Mouse (Mus musculus) kidney, embryonic 15.5 days (tissue): Measurements from ENCODE around the gene Ogdh. TPM values are rescaled to one million over a fixed set of nuclear protein-coding genes. Genes with fewer than 3 reads are reported as not detected.
"Not testable (repeated sequence)": the region's sequence is repeated elsewhere in the genome, so short reads cannot be mapped to it uniquely, and the experiment has no call there.

Experiments
- ATAC-seq: fragments of 200-750 bp; cut with Nextera tagmentation; replicated peaks from 2 replicates; pipeline ENCODE4 v1.8.0; 2017; ENCODE audit warnings: moderate TSS enrichment; ENCODE audit not compliant: low FRiP score
- H3K27ac ChIP-seq: fragments of 300-500 bp; sonication (generic); 2 replicates; pipeline ENCODE4 v1.5.1; 2015; ENCODE audit warnings: mild to moderate bottlenecking, inconsistent platforms
- H3K27me3 ChIP-seq: fragments of 300-500 bp; sonication (generic); 2 replicates; pipeline ENCODE4 v1.6.1; 2015; ENCODE audit warnings: inconsistent platforms
- H3K36me3 ChIP-seq: fragments of 300-500 bp; sonication (generic); 2 replicates; pipeline ENCODE4 v1.6.1; 2015; ENCODE audit warnings: inconsistent platforms
- H3K4me1 ChIP-seq: fragments of 300-500 bp; sonication (generic); 2 replicates; pipeline ENCODE4 v1.6.1; 2015; ENCODE audit warnings: inconsistent platforms
- H3K4me2 ChIP-seq: fragments of 300-500 bp; sonication (generic); 2 replicates; pipeline ENCODE4 v1.6.1; 2015; ENCODE audit warnings: moderate library complexity, mild to moderate bottlenecking, inconsistent platforms
- H3K4me3 ChIP-seq: fragments of 300-500 bp; sonication (generic); replicated peaks from 2 replicates; pipeline ENCODE4 v1.5.1; 2015; ENCODE audit warnings: mild to moderate bottlenecking, inconsistent platforms
- H3K9ac ChIP-seq: fragments of 300-500 bp; sonication (generic); 2 replicates; pipeline ENCODE4 v1.6.1; 2015; ENCODE audit warnings: mild to moderate bottlenecking, inconsistent platforms
- H3K9me3 ChIP-seq: fragments of 300-500 bp; sonication (generic); replicated peaks from 2 replicates; pipeline ENCODE4 v1.6.1; 2016; ENCODE audit warnings: inconsistent platforms
- WGBS: fragments of 180-500 bp; shearing (Covaris S2); methylation state at CpG from one replicate; pipeline ENCODE4 v1.1.7; 2015; ENCODE audit warnings: mixed read lengths; 5-methylcytosine and 5-hydroxymethylcytosine counted together
- polyA plus RNA-seq: library from polyadenylated mRNA; unstranded; fragments of >200 nt; fragmentation: Nextera tagmentation; extraction: Ambion mirVana; gene quantifications from 2 replicates; pipeline ENCODE4 v1.2.1, GENCODE M21; 2015

Gene Ogdh
- 116 and 131 TPM in 2 replicates for polyA plus RNA-seq

DNA sequence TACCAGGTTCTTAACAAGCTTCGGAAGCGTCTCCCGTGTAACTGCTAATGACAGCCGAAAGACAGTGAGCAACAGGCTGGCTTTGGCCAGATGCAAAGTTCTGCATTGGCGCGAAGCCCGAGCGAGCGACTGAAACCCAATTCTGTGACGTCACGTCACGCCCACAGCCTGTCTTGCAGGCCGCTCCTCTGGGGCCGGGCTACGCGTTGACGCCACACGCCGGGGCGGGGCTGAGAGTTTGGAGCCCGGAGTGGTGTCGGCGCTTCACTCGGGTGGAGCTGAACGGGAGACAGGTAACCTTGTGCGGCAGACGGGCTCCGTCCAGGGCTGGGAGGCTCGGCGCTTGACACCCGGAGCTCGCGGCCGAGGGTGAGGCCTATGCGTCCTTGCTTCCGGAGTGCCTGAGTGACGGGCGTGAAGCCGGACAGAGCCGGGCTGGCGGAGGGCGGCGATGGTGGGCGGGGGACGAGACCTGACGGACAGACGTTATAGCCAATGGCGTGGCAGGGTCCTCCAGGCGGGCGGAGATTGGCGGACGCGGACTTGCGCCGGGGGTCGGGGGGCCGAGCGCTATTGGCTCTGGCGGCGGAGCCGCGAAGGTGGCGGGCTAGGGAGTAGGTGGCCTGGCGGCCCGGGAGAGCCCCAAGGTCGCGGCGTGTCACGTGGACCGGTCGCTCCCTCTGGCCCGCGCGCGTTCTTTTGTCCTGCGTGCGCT is at the start of gene Ogdh:
TSS of gene Ogdh (plus strand) at position 233 of the 715 bp plus-strand sequence.
- peak within 1 kb of the TSS; percentile 61 for H3K4me2 ChIP-seq
- H3K9me3 ChIP-seq, result no peaks in the 10 kb centered on the region
- peak within 1 kb of the TSS; percentile 80 for H3K9ac ChIP-seq
- peak within 1 kb of the TSS; percentile 94 for H3K27ac ChIP-seq
- H3K27me3 ChIP-seq, result no peaks in the 10 kb centered on the region
- WGBS, result under 1% methylated on average over 67 of the region's 77 CpGs
- ATAC-seq, result peak; percentile 99
- peaks cover 13% of the 10 kb centered on the region; the same call in 1 of the 2 replicates for H3K4me1 ChIP-seq
- no peaks in the 10 kb centered on the region for H3K36me3 ChIP-seq
- peak within 1 kb of the TSS; percentile 69 for H3K4me3 ChIP-seq

DNA sequence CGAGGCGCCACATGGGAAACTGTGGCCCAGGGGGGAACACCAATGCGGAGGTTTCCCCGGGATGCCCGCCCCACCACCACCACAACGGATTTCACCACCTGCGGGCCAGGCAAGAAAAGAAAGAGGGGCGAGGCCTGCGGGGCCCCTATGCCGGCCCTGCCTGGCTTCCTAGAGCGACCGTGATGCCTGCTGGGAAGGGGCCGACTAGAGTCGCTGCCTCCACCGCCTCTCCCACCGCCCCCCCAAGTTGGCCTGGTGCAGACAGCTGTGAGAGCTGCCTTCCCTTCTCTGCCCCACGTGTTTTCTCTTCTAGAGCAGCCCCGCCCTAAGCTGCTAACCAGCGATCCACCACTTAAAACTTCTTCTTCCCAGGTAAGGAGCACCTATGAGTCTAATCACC is 46.7 kb upstream of the Ogdh start:
- Histone ChIP-seq H3K9me3 (no peaks in the 10 kb centered on the region), H3K9ac (no peak overlapping the region), H3K4me3 (no peak overlapping the region), H3K27me3 (no peaks in the 10 kb centered on the region), H3K27ac (no peak overlapping the region), H3K4me2 (no peak overlapping the region), H3K4me1 (no peaks in the 10 kb centered on the region), H3K36me3 (no peaks in the 10 kb centered on the region)
- no peak for ATAC-seq
- WGBS, result 63% methylated on average over 19 of the region's 19 CpGs

DNA sequence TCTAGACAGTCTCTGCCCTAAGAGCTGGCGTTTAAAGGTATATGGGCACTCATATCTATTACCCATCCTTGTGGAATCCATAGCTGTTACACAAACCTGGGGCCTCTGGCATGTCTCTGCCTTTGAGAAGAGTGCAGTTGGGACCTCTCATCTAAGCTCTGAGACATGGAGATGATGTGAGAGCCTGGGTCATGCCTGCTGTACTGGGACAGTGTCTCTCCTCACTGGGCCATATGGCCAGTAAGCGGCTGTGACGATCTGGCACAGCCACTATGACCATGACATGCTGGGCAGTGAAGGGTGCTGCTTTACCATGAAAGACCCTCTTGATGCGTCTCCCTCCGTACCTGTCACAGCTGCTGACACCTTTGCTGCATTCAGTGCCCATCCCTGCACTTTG is 39.2 kb upstream of the Ogdh start:
- Histone ChIP-seq H3K36me3 (0 out of 2 replicates have a peak, but pooled peaks cover under 1% of the 10 kb centered on the region), H3K9ac (no peak overlapping the region), H3K4me3 (no peak overlapping the region), H3K27ac (no peak overlapping the region), H3K27me3 (no peaks in the 10 kb centered on the region), H3K4me2 (no peak overlapping the region), H3K4me1 (no peaks in the 10 kb centered on the region), H3K9me3 (no peaks in the 10 kb centered on the region)
- no peak for ATAC-seq
- WGBS, result 85% methylated on average over 5 of the region's 5 CpGs

DNA sequence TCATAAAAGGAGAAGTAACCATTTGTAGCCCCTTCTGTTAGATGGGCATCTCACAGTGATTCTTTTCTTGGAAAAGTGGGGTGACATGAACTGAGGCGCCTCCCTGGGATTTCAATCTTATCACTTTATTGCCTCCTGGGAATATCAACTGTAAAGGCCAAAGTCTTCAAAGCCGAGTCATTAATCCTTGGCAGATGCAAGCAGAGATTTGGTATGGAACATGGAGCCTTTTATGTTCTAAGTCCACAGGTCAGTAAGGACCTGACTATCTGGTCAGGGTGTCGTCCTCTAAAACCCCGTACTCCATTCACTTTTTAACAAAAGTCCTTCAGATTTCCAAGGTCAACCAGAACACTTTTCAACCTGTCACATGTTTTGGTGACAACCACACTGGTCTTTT is 38.6 kb upstream of the Ogdh start:
- ATAC-seq, result no peak
- Histone ChIP-seq H3K4me2 (no peak overlapping the region), H3K4me3 (no peak overlapping the region), H3K9me3 (no peaks in the 10 kb centered on the region), H3K27me3 (no peaks in the 10 kb centered on the region), H3K9ac (no peak overlapping the region), H3K4me1 (no peaks in the 10 kb centered on the region), H3K36me3 (peaks cover 6% of the 10 kb centered on the region), H3K27ac (no peak overlapping the region)
- WGBS, result 89% methylated on average over 4 of the region's 4 CpGs

DNA sequence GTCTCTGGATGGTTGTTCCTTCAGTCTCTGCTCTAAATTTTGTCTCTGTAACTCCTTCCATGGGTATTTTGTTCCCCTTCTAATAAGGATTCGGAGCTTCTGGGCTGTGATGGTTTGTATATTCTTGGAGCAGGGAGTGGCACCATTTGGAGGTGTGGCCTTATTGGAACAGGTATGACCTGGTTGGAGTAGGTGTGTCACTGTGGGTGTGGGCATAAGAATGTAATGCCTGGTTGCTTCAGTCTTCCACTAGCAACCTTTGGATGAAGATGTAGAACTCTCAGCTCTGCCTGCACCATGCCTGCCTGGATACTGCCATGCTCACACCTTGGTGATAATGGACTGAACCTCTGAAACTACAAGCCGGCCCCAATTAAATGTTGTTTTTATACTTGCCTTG is 36.8 kb upstream of the Ogdh start:
- H3K4me3 ChIP-seq, H3K4me1 ChIP-seq, ATAC-seq, H3K9ac ChIP-seq, H3K27ac ChIP-seq, H3K4me2 ChIP-seq, H3K9me3 ChIP-seq, H3K27me3 ChIP-seq: not testable (repeated sequence)
- H3K36me3 ChIP-seq, result peaks cover 24% of the 10 kb centered on the region
- 85% methylated on average over 2 of the region's 2 CpGs for WGBS

DNA sequence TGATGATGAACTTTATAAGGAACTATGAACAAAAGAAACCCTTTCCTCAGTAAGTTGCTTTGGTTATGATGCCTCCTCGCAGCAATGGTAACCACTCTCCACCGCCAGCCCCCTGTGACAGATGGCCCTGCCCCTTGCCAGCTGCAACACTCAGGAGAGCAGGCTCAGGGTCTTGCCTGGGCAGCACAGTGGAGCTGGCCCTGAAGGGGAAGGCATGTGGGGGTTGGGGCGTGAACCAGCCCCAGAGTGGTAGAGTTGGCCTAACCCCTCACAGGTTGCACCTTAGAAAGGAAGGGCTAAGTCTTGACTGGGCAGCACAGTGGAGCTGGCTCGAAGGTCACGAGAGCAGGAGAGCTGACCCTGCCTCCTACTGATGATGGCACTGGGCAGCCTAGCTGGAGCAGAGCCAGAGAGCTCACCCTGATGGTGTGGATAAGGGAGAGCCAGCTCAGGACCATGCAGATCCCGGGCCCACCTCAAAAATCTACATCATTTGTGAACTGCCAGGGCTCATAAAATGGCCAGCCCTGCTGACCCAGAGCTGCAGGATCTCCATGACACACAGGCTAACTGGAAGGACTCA is 34.9 kb upstream of the Ogdh start:
- 71% methylated on average over 6 of the region's 6 CpGs for WGBS
- Histone ChIP-seq H3K36me3 (peaks cover 44% of the 10 kb centered on the region), H3K4me3 (no peak overlapping the region), H3K9ac (no peak overlapping the region), H3K4me2 (no peak overlapping the region), H3K27ac (no peak overlapping the region), H3K27me3 (no peaks in the 10 kb centered on the region), H3K4me1 (no peaks in the 10 kb centered on the region), H3K9me3 (no peaks in the 10 kb centered on the region)
- 0 out of 2 replicates have a peak, but pooled peaks have one; percentile 38 for ATAC-seq

DNA sequence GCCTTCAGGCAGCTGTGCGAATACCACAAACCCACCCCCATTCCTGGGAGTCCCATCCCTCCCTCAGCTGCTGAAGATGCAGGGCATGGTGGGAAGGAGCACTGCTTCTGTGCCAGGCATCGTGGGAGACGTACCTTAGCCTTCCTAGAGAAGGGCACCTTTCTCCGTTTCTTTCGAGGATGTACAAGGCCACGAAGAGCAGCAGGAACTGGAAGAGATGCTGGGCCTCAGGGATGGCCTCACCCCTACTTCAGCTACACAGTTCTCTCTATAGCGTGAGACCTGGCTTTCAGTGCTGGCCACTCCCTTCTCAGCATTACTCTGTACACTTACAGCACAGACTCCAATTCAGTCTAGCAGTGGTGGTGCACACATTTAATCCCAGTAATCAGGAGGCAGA is 32.0 kb upstream of the Ogdh start:
- Histone ChIP-seq H3K4me3 (no peak overlapping the region), H3K27me3 (no peaks in the 10 kb centered on the region), H3K36me3 (peaks cover 72% of the 10 kb centered on the region), H3K4me2 (no peak overlapping the region), H3K4me1 (no peaks in the 10 kb centered on the region), H3K9ac (no peak overlapping the region), H3K9me3 (no peaks in the 10 kb centered on the region), H3K27ac (no peak overlapping the region)
- no peak for ATAC-seq
- WGBS, result 94% methylated on average over 7 of the region's 7 CpGs

DNA sequence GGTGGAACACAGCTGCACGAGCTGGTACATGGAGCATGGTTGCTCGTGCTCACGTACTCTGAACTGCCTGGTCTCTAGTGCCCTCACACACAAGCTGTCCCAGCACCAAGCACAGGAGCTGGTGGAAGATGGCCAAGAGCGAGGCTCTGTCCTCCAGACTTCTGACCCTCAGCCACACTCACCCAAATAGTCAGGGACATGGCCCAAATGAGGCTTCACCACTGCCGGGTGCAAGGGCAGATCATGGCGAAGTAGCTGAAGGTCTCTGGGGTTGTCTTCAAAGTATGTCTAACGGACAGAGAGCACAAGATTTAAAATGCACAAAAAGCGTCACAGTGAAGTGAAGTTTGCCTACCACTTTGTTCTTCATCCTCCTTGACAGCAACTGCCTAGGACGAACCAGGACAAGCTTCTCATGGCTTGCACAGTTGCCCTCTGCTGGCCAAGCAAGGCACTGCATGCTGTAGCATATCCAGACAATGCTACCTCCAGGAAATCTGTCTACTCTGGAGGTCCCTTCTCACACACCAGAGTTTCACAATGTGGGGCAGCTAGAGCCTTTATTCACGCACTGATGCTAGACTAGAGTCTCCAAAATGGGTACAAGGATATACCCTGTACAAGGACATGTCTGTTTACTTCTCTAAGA is 29.9 kb upstream of the Ogdh start:
- Histone ChIP-seq H3K4me3 (no peak overlapping the region), H3K4me1 (peaks cover 4% of the 10 kb centered on the region), H3K4me2 (no peak overlapping the region), H3K9me3 (no peaks in the 10 kb centered on the region), H3K27me3 (no peaks in the 10 kb centered on the region), H3K9ac (no peak overlapping the region), H3K36me3 (peaks cover 93% of the 10 kb centered on the region), H3K27ac (no peak overlapping the region)
- 79% methylated on average over 10 of the region's 10 CpGs for WGBS
- no peak for ATAC-seq

DNA sequence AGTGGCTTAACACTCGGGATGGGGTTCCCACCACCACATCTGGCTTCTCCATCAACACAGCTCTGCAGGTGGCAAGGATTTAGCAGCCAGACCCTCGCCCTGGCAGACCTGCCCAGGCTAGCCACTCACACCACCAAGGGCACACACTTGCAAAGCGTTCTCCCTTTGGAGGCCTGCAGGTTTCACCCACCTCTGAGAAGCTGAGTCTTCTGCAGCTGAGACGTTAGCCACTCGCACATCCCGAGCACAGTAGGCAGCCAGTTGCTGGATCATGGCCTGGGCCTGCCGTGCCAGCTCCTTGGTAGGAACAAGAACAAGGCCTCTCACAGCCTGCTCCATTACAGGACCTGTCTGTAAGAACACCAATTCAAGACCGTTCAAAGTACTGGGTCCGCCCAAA is 24.8 kb upstream of the Ogdh start:
- H3K27me3 ChIP-seq, result no peaks in the 10 kb centered on the region
- H3K27ac ChIP-seq, result no peak overlapping the region
- H3K9ac ChIP-seq, result peak overlapping the region; percentile 88
- H3K4me3 ChIP-seq, result peak overlapping the region; percentile 92
- H3K9me3 ChIP-seq, result no peaks in the 10 kb centered on the region
- peaks cover 9% of the 10 kb centered on the region for H3K4me1 ChIP-seq
- peak overlapping the region; percentile 83 for H3K4me2 ChIP-seq
- ATAC-seq, result no peak
- 76% methylated on average over 9 of the region's 9 CpGs for WGBS
- peaks cover 68% of the 10 kb centered on the region for H3K36me3 ChIP-seq

DNA sequence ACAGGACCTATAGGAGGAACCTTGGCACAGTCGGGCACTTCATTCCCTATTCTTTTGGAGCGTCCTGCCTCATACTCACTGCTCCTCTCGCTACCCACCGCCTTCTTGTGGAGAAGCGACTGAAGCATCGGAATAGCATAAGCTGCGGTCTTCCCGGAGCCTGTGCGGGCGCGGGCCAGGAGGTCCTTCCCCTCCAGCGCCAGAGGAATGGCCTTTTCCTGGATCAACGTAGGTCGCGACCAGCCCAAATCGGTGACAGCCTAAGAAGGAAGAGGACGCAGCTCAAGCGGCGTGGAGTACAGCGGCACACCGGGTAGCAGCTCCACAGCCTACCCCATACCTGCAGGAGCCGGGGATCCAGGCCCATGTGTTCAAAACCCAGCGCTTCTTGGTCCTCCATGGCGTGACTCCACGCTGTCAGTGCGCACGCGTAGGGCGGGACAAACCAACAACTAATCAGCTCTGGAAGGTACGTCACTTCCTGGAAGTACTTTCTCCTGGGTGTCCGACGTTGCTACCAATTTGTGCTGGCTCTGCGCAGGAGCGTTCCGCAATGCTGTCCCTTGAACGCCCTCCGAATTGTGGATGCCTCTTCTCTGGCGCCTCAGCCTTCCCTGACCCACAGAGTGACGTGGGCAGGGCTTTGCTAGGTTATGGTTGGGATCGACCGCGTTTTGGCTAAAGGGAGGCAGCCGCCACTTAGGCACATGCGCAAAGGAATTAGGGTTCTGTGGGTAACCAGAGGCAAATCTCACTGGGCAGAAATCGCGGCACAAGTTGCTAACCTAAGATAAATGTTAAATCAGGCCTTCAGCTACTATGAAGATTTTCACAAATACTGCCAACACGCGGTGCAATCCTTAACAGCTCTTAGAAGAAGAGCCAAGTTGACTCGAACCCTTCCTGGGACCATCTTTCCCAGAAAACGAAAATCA is 23.8 kb upstream of the Ogdh start, which contains the start of gene Ddx56:
TSS of gene Ddx56 (minus strand) at position 453 of the 935 bp plus-strand sequence.
- peak within 1 kb of the TSS; percentile 83 for H3K4me2 ChIP-seq
- H3K36me3 ChIP-seq, result peaks cover 64% of the 10 kb centered on the region
- peak within 1 kb of the TSS; percentile 88 for H3K9ac ChIP-seq
- peak; percentile 96 for ATAC-seq
- H3K4me3 ChIP-seq, result peak within 1 kb of the TSS; percentile 92
- H3K4me1 ChIP-seq, result peaks cover 10% of the 10 kb centered on the region
- H3K27me3 ChIP-seq, result no peaks in the 10 kb centered on the region
- peak within 1 kb of the TSS; percentile 97 for H3K27ac ChIP-seq
- H3K9me3 ChIP-seq, result no peaks in the 10 kb centered on the region
- WGBS, result 1% methylated on average over 50 of the region's 50 CpGs

DNA sequence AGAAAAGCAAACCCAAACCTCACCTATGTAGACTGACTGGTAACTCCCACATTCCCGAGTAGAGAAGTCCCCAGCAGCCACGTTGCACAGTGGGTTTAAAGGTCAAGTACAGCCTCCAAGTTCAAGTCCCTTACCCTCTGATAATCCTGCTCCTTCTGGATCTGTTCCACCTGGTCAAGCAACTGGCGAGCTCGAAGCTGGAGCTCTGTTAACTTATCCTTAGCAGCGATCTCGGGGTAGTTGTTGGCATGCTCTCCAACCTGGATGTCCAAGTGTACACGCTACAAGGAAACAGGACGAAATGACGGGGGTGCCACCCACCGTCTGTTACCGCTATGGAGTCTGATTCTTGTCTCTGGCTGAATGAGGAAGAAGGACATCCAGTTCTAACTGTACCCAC is 17.8 kb upstream of the Ogdh start:
- Histone ChIP-seq H3K4me1 (peaks cover 25% of the 10 kb centered on the region), H3K4me2 (peak overlapping the region; percentile 71)
- no peak for ATAC-seq

More for the DNA sequence above, 17.8 kb upstream of the Ogdh start:
- H3K4me3 ChIP-seq, result peak overlapping the region; percentile 88
- peak overlapping the region; percentile 88 for H3K9ac ChIP-seq
- H3K27me3 ChIP-seq, result no peaks in the 10 kb centered on the region
- WGBS, result 40% methylated on average over 11 of the region's 11 CpGs
- no peaks in the 10 kb centered on the region for H3K9me3 ChIP-seq
- peaks cover 27% of the 10 kb centered on the region for H3K36me3 ChIP-seq
- H3K27ac ChIP-seq, result no peak overlapping the region
